Mouse (Mus musculus) ovary, postnatal 14 days (tissue): Measurements from ENCODE around the gene Osgin1.

Experiments used
- DNase-seq: peaks from one replicate; pipeline ENCODE4 v3.0.0; 2022; ENCODE audit warnings: low spot score

Gene Osgin1

GRCm38 (mm10) chr8:119424199-119424733, 9.7 kb upstream of the Osgin1 start:
- DNase-seq: no peak

GRCm38 (mm10) chr8:119424740-119425139, 9.2 kb upstream of the Osgin1 start:
- DNase-seq: no peak

GRCm38 (mm10) chr8:119425533-119425932, 8.4 kb upstream of the Osgin1 start:
- DNase-seq: no peak

GRCm38 (mm10) chr8:119426069-119426735, 7.7 kb upstream of the Osgin1 start:
- no peak for DNase-seq

GRCm38 (mm10) chr8:119427634-119428349, 6.1 kb upstream of the Osgin1 start:
- no peak for DNase-seq

- DNase-seq: no peak
Observed at GRCm38 (mm10) chr8:119428350-119428740, 5.6 kb upstream of the Osgin1 start.

- no peak for DNase-seq
Observed at GRCm38 (mm10) chr8:119428766-119429327, 5.1 kb upstream of the Osgin1 start.

- DNase-seq: no peak
Observed at GRCm38 (mm10) chr8:119429552-119429951, 4.4 kb upstream of the Osgin1 start.

- DNase-seq: no peak
Observed at GRCm38 (mm10) chr8:119430250-119430649, 3.7 kb upstream of the Osgin1 start.

GRCm38 (mm10) chr8:119430690-119431089, 3.2 kb upstream of the Osgin1 start:
- no peak for DNase-seq

- no peak for DNase-seq
Observed at GRCm38 (mm10) chr8:119432372-119432771, 1.6 kb upstream of the Osgin1 start.

GRCm38 (mm10) chr8:119434569-119434968, 645 bp downstream of the Osgin1 start:
- no peak for DNase-seq

- DNase-seq: no peak
Observed at GRCm38 (mm10) chr8:119435527-119435926, 1.6 kb downstream of the Osgin1 start.

GRCm38 (mm10) chr8:119436331-119436730, 2.4 kb downstream of the Osgin1 start:
- DNase-seq: no peak

- no peak for DNase-seq
Observed at GRCm38 (mm10) chr8:119436933-119437332, 3.0 kb downstream of the Osgin1 start.

- DNase-seq: no peak
Observed at GRCm38 (mm10) chr8:119437506-119437905, 3.6 kb downstream of the Osgin1 start.

GRCm38 (mm10) chr8:119438876-119439275, 5.0 kb downstream of the Osgin1 start:
- no peak for DNase-seq

- no peak for DNase-seq
Observed at GRCm38 (mm10) chr8:119439424-119439823, 5.5 kb downstream of the Osgin1 start.

- no peak for DNase-seq
Observed at GRCm38 (mm10) chr8:119439893-119440249, 5.9 kb downstream of the Osgin1 start.

- peak; percentile 84 for DNase-seq
Observed at GRCm38 (mm10) chr8:119440250-119440951, 6.5 kb downstream of the Osgin1 start.

- no peak for DNase-seq
Observed at GRCm38 (mm10) chr8:119440952-119441270, 7.0 kb downstream of the Osgin1 start.

GRCm38 (mm10) chr8:119442013-119442412, 8.1 kb downstream of the Osgin1 start:
- DNase-seq: no peak

- no peak for DNase-seq
Observed at GRCm38 (mm10) chr8:119442970-119443369, 9.0 kb downstream of the Osgin1 start.
